ENCODE assay signal across 15 mouse cellular contexts in genomic region chr9:106318074-106318473, GRCm38 (mm10). TPM values are rescaled to one million over a fixed set of nuclear protein-coding genes. Genes with fewer than 3 reads are reported as not detected.
DNase-seq lines count a peak whose midpoint lies in the region; ATAC-seq and TF ChIP-seq lines count a peak whose summit lies in the region.
"Had no signal": no experiment of that assay in that cellular context is flagged by ENCODE, and none has a peak within 500 bp of the region (broad histone marks: within the 10 kb centered on the region; RNA-seq: fewer than 3 reads in every experiment).

No protein-coding gene starts in this region.

- no peaks in the 10 kb centered on the region for H3K27me3 ChIP-seq in forebrain, embryonic 13.5 days
- H3K27me3 ChIP-seq in forebrain, embryonic 11.5 days (ENCODE audit: control insufficient read depth, insufficient read depth, low read length) = no peaks in the 10 kb centered on the region
- no peaks in the 10 kb centered on the region for H3K27me3 ChIP-seq in forebrain, embryonic 16.5 days (replicated peaks; ENCODE audit: control insufficient read depth, insufficient read depth, low read length)
- H3K27me3 ChIP-seq: Patski had no signal

- no peaks in the 10 kb centered on the region for H3K36me3 ChIP-seq in forebrain, embryonic 13.5 days (ENCODE audit: poor library complexity, severe bottlenecking)
- no peaks in the 10 kb centered on the region for H3K36me3 ChIP-seq in forebrain, embryonic 11.5 days (ENCODE audit: control insufficient read depth, insufficient read depth, low read length)
- no peaks in the 10 kb centered on the region for H3K36me3 ChIP-seq in forebrain, embryonic 16.5 days (ENCODE audit: control insufficient read depth, insufficient read depth)

- no peak for TF ChIP-seq CTCF in layer of hippocampus, adult 2 months (conservative IDR thresholded peaks at IDR 0.05)

- peak overlapping the region; percentile 8; the same call in 1 of the 2 replicates for H3K27ac ChIP-seq in forebrain, embryonic 13.5 days
- H3K27ac ChIP-seq in forebrain, embryonic 11.5 days (ENCODE audit: low read depth, low read length) = no peak overlapping the region
- H3K27ac ChIP-seq in layer of hippocampus, adult 2 months = peak overlapping the region; percentile 95
- peak overlapping the region; percentile 65 for H3K27ac ChIP-seq in forebrain, embryonic 16.5 days (ENCODE audit: low read length)

- WGBS in forebrain, embryonic 13.5 days = 76% methylated on average over 2 of the region's 2 CpGs
- 73% methylated on average over 2 of the region's 2 CpGs for WGBS in forebrain, embryonic 11.5 days
- WGBS in forebrain, embryonic 16.5 days = 72% methylated on average over 2 of the region's 2 CpGs

- H3K4me1 ChIP-seq in forebrain, embryonic 13.5 days = peaks cover 6% of the 10 kb centered on the region; the same call in 1 of the 2 replicates
- H3K4me1 ChIP-seq in forebrain, embryonic 11.5 days (replicated peaks; ENCODE audit: control insufficient read depth, insufficient read depth, low read length) = no peaks in the 10 kb centered on the region
- no peaks in the 10 kb centered on the region for H3K4me1 ChIP-seq in forebrain, embryonic 16.5 days (replicated peaks; ENCODE audit: control insufficient read depth, insufficient read depth, low read length)

- H3K9ac ChIP-seq in forebrain, embryonic 13.5 days = no peak overlapping the region
- no peak overlapping the region for H3K9ac ChIP-seq in forebrain, embryonic 11.5 days (ENCODE audit: low read length)
- H3K9ac ChIP-seq in forebrain, embryonic 16.5 days (replicated peaks; ENCODE audit: low read depth, low read length) = no peak overlapping the region

- H3K9me3 ChIP-seq in forebrain, embryonic 13.5 days (replicated peaks) = no peaks in the 10 kb centered on the region
- no peaks in the 10 kb centered on the region for H3K9me3 ChIP-seq in forebrain, embryonic 11.5 days (ENCODE audit: control insufficient read depth, low read length)
- no peaks in the 10 kb centered on the region for H3K9me3 ChIP-seq in forebrain, embryonic 16.5 days (ENCODE audit: control insufficient read depth, low read length)

- H3K4me3 ChIP-seq in forebrain, embryonic 13.5 days = no peak overlapping the region
- H3K4me3 ChIP-seq in forebrain, embryonic 11.5 days (ENCODE audit: low read depth, low read length) = no peak overlapping the region
- H3K4me3 ChIP-seq in layer of hippocampus, adult 2 months = no peak overlapping the region
- H3K4me3 ChIP-seq in forebrain, embryonic 16.5 days (replicated peaks; ENCODE audit: low read length) = no peak overlapping the region

- H3K4me2 ChIP-seq in forebrain, embryonic 13.5 days = no peak overlapping the region
- no peak overlapping the region for H3K4me2 ChIP-seq in forebrain, embryonic 11.5 days (ENCODE audit: low read depth, low read length, severe bottlenecking)
- no peak overlapping the region for H3K4me2 ChIP-seq in forebrain, embryonic 16.5 days (ENCODE audit: low read length)
- H3K4me2 ChIP-seq: heart, embryonic 11.5 days had no signal

- ATAC-seq in forebrain, embryonic 13.5 days = peak; percentile 55; the same call in 1 of the 2 replicates
- no peak for ATAC-seq in forebrain, embryonic 11.5 days (replicated peaks; ENCODE audit: low FRiP score)
- ATAC-seq in forebrain, embryonic 16.5 days = peak; percentile 86
- ATAC-seq: Patski had no signal

- no peak for DNase-seq in forebrain, embryonic 11.5 days (ENCODE audit: low spot score)
- peak in 1 of 2 experiments; percentile 76 for DNase-seq in layer of hippocampus, adult 2 months (ENCODE audit: low spot score in 2 of 2)
- DNase-seq in layer of hippocampus, adult 8-10 months (ENCODE audit: low spot score in 2 of 2) = no peak
- peak; percentile 37 for DNase-seq in NIH3T3 (ENCODE audit: low read depth)
- no peak for DNase-seq in thymus, postnatal 10 days (ENCODE audit: low spot score in 2 of 2)
- no peak for DNase-seq in adrenal gland, postnatal 36 days
- DNase-seq: adrenal gland, adult 8-10 months; cerebellum, adult 9-10 months; kidney, adult 11 months; layer of hippocampus, postnatal 36 days; thymus, postnatal 4 days had no signal

RNA-seq across cellular contexts. Expression of gene Poc1a, which starts 37.2 kb away (rescaled TPM):
- 17.7 and 21.6 TPM in 2 replicates for polyA plus RNA-seq in forebrain, embryonic 13.5 days (2015; fragmentation: Nextera tagmentation; extraction: Ambion mirVana)
- 32.5 and 34.9 TPM in 2 replicates for polyA plus RNA-seq in forebrain, embryonic 11.5 days (2014; fragmentation: Nextera tagmentation; extraction: Ambion mirVana)
- 10 to 100 TPM in 1 of 2 experiments, 1 to 10 TPM in 1; 8.6 to 14.5 TPM for total RNA-seq in layer of hippocampus, adult 2 months (2021)
- 10 to 100 TPM; 14.7 to 17.7 (median 16.2) TPM for total RNA-seq in layer of hippocampus, adult 8-10 months (2022)
- 10.5 and 11.6 TPM in 2 replicates for polyA plus RNA-seq in forebrain, embryonic 16.5 days (2015; fragmentation: Nextera tagmentation; extraction: Ambion mirVana)
- total RNA-seq in adrenal gland, postnatal 36 days (2021) = 1 to 10 TPM; 3.6 to 5.6 TPM

RNA-seq across cellular contexts. Expression of gene Dusp7, which starts 50.4 kb away (rescaled TPM):
- 7.1 and 8.7 TPM in 2 replicates for polyA plus RNA-seq in forebrain, embryonic 13.5 days (2015; fragmentation: Nextera tagmentation; extraction: Ambion mirVana)
- 26.8 and 27.6 TPM in 2 replicates for polyA plus RNA-seq in forebrain, embryonic 11.5 days (2014; fragmentation: Nextera tagmentation; extraction: Ambion mirVana)
- total RNA-seq in layer of hippocampus, adult 2 months (2021) = 10 to 100 TPM; 81.7 to 93.2 TPM
- 10 to 100 TPM; 78.0 to 84.8 (median 80.5) TPM for total RNA-seq in layer of hippocampus, adult 8-10 months (2022)
- polyA plus RNA-seq in forebrain, embryonic 16.5 days (2015; fragmentation: Nextera tagmentation; extraction: Ambion mirVana) = 9.0 and 10.3 TPM in 2 replicates
- total RNA-seq in adrenal gland, postnatal 36 days (2021) = 10 to 100 TPM; 16.4 to 24.1 TPM
